Mouse (Mus musculus) embryo, embryonic 10 days (tissue): ENCODE data around the gene Ugt2b1.
"Not testable (repeated sequence)": the region's sequence is repeated elsewhere in the genome, so short reads cannot be mapped to it uniquely, and the experiment has no call there.

ENCODE experiments used
- DNase-seq: peaks from one replicate; pipeline ENCODE4 v3.0.0-alpha.2; 2015; ENCODE audit warnings: low spot score

Ugt2b1 gene

GRCm38 (mm10) chr5:86926426-86926825 lies at the start of gene Ugt2b1:
Gene Ugt2b1, minus strand, starts transcription at chr5:86926530.
- no peak for DNase-seq

- not testable (repeated sequence) for DNase-seq
These were observed 40.9 kb upstream of the Ugt2b1 start for GRCm38 (mm10) chr5:86967271-86967670.

GRCm38 (mm10) chr5:86962849-86963248 lies 36.5 kb upstream of the Ugt2b1 start:
- not testable (repeated sequence) for DNase-seq

- DNase-seq = no peak
These were observed 35.4 kb upstream of the Ugt2b1 start for GRCm38 (mm10) chr5:86961587-86962358.

GRCm38 (mm10) chr5:86960504-86960903 lies 34.2 kb upstream of the Ugt2b1 start:
- no peak for DNase-seq

GRCm38 (mm10) chr5:86942111-86942510 lies 15.8 kb upstream of the Ugt2b1 start:
- DNase-seq = no peak

GRCm38 (mm10) chr5:86920661-86921233 lies 5.6 kb downstream of the Ugt2b1 start:
- no peak for DNase-seq

- no peak for DNase-seq
These were observed 14.8 kb downstream of the Ugt2b1 start for GRCm38 (mm10) chr5:86911357-86912099.

GRCm38 (mm10) chr5:86910770-86911169 lies 15.6 kb downstream of the Ugt2b1 start:
- no peak for DNase-seq

- DNase-seq = no peak
These were observed 19.6 kb downstream of the Ugt2b1 start, which contains the start of gene Ugt2b34 for GRCm38 (mm10) chr5:86906758-86907157. Gene Ugt2b34, minus strand, starts transcription at chr5:86906937.

- no peak for DNase-seq
These were observed 36.4 kb downstream of the Ugt2b1 start for GRCm38 (mm10) chr5:86889933-86890332.

GRCm38 (mm10) chr5:86888420-86888819 lies 37.9 kb downstream of the Ugt2b1 start:
- no peak for DNase-seq

- no peak for DNase-seq
These were observed 39.2 kb downstream of the Ugt2b1 start for GRCm38 (mm10) chr5:86887081-86887480.

- no peak for DNase-seq
These were observed 39.7 kb downstream of the Ugt2b1 start for GRCm38 (mm10) chr5:86886620-86887019.

GRCm38 (mm10) chr5:86871877-86872276 lies 54.5 kb downstream of the Ugt2b1 start:
- DNase-seq = no peak
